Mouse (Mus musculus) right cerebral cortex, postnatal 4 days (tissue): ENCODE data around the gene Foxj1.

Experiments used
- DNase-seq: peaks from one replicate; pipeline ENCODE4 v3.0.0-alpha.2; 2022

Gene Foxj1

DNA sequence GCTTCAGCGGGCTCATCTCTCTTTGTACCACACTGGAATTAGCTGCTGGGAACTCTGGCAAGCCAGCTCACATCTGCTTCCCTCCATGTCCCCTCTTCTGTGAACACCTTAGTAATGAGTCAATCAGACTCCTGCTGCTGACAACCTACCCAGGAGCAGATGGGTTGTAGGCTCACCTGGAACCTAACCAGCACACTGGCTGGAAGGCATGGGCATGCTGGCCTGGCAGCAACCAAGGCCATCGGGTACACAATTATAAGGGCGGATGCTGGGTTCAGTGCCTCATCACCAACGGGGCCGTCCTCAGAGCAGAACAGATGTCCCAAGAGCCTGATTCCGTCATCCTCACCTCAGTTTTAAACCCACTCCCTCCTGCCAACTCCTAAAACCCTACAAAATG is 36.6 kb downstream of the Foxj1 start:
- no peak for DNase-seq

DNA sequence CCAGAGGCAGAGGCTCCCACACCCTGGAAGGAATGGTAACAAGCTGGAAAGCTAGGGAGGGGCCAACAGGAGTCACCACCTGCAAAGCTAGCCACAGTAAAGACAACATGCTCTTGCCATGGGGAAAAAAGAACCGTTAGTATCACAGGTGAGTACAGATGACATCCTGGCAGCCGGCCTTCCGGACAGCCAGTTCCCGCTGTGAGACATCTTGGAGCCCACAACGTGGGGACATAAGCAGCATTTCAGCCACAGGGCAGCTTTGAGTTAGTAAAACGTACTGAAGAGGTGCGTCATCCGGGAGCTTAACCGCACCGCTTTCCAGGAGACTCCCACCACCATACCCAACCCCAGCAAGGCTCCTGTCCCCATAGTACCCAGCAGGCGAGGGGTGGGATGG is 37.0 kb downstream of the Foxj1 start:
- no peak for DNase-seq

DNA sequence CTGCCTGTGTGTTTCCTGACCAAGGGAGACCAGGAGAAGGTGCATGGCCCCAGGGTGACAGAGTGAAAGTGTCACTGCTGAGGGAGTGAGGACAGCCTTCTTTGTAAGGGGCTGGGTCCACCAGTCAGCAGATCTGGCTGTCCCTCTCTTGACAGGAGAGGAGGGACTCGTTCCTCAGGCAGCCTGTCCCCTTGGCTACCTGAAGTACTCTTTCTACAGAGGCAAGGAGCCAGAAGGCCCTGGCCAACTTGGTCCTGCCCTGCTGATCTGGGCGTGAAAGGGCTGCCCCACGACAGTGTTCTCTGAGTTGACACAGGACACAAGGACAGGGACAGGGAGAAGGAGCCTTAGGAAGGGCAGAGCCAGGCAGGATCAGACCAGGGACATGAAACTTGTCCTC is 38.2 kb downstream of the Foxj1 start:
- DNase-seq, result no peak

DNA sequence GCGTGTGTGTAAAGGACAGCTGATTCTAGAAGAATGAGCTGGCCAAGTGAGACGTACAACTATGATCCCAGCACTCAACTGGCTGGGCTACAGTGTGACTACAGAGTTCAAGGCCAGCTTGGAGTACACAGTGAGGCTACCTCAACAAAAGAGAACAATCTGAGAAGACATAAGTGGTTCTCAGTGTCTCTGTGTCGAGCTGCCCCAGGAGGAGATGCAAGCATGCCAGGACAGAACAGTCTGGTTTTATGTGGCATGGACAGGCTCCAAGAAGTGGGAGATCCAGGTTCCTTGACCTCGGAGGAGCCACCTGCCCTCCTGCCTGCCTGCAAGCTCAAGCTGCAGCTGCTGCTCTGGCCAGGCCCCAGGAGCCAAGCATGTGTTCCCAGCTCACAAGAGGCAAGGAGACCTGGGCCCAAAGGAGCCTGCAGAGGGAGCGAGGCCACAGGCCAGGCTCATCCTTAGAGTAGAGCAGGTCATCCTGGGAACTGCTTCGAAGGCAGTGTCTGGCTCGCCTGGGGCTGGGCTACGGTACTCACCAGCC is 38.9 kb downstream of the Foxj1 start:
- no peak for DNase-seq

DNA sequence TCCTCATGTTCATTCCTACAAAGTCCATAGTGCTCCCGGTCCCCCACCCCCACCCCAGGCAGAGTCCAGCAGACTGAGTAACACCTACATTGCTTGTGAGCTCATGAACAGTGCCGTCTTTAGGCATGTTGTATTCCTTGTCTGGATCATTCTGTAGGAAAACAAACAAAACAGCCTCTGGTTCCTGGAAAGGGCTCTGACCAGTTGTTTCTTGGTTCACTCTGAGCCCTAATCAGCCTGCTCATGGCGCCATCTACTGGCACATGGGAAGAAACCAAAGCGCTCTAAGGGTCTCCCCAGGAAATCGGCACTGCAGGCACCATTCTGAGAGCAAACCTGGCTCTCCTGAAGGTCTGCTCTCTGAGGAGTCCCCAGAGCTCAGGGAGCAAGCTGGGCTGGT is 40.9 kb downstream of the Foxj1 start:
- peak; percentile 47 for DNase-seq

DNA sequence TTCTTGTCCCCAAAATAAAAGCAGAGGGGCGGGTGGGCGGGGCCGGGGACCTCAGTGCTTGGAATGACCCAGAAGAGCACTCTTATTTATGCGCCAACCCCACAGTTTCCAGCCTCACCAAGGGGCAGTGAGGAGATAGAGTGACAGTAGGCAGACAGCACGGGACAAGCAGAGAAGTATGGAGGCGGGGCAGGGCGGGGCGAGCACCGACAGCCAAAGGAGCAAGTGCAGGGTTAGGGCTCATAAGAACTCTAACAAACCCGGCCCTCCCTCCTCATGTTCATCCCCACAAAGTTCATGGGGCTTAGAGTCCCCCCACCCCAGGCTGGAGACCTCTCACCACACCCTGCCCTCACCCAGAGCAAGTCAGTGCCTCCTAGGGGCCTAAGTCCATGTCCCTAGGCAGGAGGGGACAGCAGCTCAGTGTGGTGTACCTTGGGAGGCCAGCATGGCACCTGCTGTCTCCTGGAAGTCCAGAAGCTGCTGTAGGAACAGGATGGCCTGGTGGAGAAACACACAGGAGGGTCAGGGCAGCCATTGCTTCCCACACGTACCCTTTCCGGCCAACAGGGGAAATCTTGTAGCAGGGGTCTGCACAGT is 41.6 kb downstream of the Foxj1 start:
- DNase-seq, result no peak

DNA sequence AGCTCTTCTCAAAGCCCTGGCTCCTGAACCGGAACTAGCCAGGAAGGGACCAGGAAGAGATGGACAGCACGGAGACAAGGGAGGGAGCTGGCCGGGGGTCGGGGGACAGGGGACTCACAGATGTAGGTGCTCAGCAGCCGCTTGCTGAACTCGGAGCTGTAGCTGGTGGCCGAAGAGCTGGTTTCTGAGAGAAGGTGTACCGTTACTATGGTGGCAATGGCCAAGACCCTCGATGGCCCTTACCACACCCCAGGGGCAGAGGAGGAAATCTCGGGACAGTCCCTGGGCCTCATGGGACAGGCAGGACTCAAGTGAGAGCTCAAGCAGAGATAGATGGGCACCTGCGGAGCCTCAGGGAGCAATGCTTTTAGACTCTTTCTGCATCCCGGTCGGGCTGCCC is 42.8 kb downstream of the Foxj1 start:
- DNase-seq, result no peak

DNA sequence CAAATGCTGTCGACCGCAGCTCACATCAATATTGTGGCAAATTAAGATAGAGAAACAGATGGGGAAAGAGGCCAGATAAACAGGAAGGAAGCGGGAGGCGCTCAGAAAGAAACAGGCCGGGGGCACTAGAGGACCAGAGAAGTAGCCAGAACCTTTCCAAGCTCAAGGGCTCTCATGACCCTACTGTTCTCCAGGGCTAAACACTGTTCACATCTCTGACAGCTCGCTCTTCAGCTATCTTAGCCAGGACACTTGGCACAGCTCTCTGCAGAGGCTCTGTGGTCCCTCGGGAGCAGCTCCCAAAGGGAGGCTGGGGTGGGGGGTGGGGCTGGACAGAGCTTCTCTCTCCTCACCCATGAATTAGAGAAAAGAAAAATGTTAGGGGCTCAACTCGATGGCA is 44.6 kb downstream of the Foxj1 start:
- no peak for DNase-seq

DNA sequence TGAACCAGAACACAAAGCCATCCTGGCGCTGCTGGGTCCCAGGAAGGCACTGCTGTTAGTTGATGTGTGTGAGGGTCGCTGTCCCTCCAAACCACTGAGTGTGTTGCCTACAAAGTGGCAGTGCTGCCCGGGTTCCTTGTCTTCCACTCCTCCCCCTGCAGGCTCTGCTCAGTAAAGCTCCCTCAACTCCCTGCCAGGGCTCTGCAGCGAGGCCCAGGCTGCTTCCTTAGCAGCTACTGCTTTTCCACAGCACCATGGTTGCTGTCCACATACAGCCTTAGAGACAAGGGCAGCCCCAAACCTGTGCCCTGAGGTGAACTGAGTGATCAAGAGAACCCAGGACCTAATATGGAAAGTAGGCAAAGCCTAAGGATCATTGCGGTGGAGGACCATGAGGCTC is 47.8 kb downstream of the Foxj1 start:
- no peak for DNase-seq

DNA sequence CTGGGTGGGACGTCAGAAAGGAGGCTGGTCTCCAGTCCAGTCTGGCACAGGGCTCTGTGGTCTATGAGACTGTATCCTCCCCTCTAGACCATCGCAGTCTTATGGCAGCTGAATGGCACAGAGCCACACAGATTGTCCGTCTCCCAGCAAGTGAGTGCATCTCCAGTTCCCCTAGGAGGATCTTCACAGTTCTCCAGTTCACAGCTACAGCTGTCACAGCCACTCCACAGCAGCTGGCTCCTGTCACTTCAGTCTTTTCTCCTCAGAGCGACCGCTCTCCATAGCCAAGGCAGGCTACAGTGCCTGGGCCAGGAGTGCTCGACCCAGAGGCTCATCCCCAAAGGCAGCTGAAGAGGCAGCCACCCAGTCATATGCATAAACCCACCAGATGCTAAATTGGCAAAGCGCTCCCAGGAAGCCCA is 49.4 kb downstream of the Foxj1 start:
- DNase-seq, result no peak

DNA sequence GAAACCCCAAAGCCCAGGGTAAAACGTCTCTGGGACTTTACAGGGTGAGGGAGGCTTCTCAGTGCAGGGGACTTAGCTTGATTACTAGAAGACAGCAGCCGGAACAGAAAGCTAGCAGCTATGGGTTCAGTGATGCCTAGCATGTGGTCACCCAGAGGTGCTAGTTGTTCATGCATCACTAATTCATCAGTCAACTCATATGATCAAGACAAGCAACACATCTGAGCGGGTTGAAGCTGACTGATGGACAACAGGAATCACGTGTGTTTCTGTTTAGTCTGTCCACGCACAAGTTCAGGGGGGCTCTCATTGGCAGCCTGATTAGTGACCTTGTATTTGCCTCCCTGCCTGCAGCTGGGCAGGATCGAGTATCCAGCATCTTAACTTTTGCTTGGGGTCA is 51.2 kb downstream of the Foxj1 start:
- no peak for DNase-seq

DNA sequence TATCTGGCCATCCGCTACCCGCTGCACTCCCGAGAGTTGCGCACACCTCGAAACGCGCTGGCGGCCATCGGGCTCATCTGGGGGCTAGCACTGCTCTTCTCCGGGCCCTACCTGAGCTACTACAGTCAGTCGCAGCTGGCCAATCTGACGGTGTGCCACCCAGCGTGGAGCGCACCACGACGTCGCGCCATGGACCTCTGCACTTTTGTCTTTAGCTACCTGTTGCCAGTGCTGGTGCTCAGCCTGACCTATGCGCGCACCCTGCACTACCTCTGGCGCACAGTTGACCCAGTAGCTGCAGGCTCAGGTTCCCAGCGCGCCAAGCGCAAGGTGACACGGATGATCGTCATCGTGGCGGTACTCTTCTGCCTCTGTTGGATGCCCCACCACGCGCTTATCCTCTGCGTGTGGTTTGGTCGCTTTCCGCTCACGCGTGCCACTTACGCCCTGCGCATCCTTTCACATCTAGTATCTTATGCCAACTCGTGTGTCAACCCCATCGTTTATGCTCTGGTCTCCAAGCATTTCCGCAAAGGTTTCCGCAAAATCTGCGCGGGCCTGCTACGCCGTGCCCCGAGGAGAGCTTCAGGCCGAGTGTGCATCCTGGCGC is 52.2 kb downstream of the Foxj1 start:
- no peak for DNase-seq

DNA sequence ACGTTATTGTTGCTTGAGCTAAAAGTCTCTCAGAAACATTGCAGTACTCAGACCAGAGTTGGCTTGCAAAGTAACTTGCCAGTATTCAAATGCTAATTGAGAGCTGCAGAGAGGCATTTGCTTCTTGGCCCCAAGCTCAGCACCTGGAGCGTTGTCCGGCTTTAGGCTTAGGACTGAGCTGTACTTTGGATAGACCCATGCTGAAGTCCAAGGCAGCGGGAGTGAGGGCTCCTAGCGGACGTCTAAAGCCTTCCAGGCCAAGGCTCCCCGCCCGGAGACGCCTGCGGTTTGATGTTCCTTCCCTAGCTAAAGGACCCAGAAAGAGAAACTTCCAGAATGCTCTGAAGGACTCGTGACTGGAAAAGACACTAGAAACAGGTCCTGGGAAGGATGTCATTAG is 53.1 kb downstream of the Foxj1 start:
- no peak for DNase-seq

DNA sequence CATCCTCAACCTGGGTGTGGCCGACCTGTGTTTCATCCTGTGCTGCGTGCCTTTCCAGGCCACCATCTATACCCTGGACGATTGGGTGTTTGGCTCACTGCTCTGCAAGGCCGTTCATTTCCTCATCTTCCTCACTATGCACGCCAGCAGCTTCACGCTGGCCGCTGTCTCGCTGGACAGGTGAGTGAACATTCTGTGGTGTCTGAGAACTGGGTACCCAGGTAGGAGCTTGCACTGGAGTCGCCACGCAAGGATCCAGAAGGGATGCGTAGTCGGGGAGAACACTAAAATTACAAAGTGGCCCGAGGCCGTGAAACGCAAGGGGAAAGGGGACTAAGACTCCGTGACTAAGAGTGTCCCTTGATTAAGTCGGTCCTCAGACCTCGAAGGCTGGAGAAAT is 53.5 kb downstream of the Foxj1 start:
- no peak for DNase-seq

DNA sequence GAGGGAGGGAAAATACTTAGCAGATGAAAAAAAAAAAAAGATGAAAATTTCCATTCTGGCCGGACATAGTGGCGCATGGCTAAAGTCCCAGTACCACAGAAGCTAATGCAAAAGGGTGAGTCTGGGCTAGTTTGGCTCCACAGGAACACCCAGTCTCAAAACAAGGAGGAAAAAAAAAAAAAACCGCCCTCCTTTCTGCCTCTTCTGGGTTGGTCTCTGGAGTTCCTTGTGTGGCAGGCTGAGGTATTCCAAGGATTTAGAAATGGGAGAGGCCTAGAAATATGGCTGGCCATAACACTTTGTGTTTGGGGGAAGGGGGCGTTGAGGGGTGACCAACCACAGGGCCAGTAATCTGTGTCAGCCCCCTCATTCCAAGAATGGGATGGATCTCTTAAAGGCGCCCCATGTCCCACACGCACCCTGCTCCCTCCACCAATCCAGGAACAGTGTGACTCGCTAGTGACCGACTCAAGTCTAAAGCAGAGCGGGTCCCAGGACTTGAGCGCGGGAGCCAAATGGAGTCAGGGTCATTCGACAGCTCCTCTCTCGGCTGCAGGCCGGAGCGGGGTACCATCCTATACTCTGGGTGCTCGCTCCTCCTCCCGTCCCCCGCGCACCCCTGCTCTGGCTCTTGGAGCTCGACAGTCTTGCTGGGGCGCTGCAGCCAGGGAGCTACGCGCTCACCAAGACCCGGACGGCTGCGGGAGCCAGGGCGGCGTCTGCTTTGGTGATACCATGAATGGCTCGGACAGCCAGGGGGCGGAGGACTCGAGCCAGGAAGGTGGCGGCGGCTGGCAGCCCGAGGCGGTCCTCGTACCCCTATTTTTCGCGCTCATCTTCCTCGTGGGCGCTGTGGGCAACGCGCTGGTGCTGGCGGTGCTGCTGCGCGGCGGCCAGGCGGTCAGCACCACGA is 54.2 kb downstream of the Foxj1 start, which contains the start of gene Galr2:
Gene Galr2, plus strand, starts transcription at position 189 of the 913 bp plus-strand sequence.
- peak; percentile 33 for DNase-seq
